Mouse (Mus musculus): ENCODE results near the gene Mcrip1.
"Not testable (repeated sequence)": the region's sequence is repeated elsewhere in the genome, so short reads cannot be mapped to it uniquely, and the experiment has no call there.

Mcrip1 gene

DNA sequence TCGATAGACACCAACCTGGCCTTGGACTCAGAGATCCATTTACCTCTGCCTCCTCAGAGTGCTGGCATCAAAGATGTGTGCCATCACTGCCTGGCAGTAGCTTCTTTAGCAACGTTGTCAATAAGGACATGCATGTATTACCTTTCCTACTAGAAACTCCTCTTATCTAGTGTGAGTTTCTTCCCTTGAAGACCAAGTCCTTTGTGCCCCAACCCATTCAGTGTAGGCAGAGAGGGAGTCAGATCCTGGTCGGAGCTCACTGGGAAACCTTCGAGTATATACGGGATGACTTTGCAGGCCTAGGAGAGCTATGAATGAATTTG lies 24.7 kb upstream of the Mcrip1 start:
- no peak for DNase-seq

DNA sequence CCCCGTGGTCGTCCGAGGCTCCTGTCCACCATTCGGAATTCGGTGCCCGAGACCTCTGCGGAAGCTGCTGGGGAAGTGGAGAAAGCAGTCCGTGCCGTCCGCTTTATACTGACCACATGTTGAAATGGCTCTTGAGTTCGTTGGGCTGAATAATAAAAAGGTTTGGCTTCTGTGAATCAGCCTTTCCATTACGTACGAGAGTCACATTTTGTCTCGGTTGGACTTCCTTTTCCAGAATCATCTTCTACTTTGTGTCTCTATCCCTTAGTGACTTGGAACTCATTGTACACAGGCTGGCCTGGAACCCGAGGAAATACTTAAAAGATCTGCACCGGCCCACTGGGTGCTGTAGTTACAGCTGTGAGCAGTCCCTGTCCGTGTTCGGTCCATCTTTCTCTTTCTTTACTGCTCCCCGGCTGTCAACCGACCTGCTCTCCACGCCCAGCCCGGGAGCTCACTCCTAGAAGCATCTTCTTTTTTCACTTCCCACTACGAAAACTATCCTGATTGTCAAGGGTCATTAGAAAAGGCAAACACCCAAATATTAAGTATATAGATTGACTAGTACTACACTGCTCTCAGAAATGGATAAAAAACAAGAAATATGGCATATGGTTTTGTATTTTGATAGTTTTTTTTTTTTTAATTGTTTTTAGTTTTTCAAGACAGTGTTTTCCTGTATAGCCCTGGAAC lies 24.2 kb upstream of the Mcrip1 start:
- DNase-seq, result no peak

DNA sequence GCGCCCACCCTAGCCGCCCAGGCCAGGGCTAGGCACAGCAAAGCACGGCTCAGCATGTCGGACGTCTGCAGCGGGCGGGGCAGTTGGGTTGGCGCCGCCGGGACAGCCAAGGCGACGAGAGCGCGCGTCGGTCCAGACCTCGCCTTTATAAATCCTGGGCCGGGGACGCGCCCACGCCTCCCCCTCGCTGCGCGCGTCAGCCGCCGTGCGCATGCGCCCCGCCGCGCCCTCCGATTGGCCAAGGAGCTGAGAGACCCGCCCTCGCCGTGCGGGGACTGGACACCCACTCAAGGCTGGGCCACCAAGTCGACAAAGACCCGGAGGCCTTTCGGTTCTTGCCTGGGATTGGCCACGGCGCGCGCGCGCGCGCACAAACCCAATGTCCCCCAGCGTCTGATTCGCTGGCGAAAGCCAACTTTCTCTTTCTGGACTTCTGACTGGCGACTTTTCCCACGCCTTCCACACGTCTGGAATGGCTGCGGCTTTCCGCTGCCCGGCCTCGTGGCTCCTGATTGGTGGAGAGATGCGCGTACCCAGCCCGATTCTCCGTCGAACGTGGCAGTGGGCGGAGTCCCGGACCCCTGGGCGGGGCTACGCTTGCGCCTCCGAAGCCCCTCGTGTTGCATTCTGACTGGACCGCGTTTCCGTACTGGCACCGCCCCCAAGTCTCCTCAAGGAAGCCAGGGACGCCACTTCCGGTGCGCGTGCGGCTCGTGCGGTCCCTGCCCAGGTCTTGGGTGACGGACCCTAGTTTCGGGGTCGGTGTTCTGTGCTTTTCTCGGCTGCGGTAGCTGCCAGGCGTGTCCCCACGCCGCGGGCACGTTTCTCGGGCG lies 23.4 kb upstream of the Mcrip1 start, which contains the start of gene P4hb:
Gene P4hb, minus strand, starts transcription at position 502 of the 833 bp plus-strand sequence.
- DNase-seq, result peak; percentile 99

DNA sequence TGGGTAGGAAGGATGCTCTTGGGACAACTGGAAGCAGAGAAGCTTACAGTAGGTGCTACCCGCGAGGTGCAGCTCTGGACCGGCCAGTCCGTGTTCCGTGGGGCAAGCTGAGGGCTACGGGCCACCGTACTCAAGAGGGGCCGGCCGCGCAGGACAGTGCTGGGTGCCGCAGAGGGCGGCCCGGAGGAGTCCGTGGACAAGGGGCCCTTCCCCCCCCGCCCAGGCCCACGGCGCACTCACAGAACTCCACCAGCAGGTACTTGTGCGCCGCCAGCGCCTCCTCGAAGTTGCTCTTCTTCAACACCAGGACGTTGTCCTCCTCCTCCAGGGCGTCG lies 22.9 kb upstream of the Mcrip1 start:
- no peak for DNase-seq

DNA sequence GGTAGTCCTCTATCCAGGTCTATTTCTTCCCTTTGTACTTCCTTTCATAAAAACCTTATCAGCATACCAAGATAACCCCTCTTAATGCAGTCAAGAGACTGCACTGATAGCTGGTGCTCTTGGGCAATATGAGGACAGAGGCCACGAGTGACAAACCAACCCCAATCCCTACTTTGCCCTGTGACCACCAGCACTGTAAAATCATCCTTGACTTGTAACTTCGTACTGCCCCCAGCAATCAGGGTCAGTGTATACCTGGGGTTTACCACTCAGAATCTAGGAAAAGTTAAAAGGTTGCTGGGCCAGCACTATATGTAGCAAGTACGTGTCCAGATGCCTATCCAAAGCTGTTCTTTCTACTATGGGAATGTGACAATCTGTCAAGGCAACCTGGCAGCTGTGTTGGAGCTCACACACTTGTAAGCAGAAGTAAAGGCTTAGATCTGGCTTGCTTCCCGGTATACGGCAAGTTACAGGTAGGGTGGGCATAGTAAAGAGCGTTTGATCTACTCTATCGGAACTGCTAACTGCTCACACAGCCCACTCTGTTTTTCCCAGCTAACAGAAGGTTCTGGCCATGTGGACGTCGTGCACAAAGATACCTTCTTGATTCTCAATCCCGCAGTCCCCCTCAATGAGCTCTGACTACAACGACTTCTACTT lies 22.4 kb upstream of the Mcrip1 start:
- no peak for DNase-seq

DNA sequence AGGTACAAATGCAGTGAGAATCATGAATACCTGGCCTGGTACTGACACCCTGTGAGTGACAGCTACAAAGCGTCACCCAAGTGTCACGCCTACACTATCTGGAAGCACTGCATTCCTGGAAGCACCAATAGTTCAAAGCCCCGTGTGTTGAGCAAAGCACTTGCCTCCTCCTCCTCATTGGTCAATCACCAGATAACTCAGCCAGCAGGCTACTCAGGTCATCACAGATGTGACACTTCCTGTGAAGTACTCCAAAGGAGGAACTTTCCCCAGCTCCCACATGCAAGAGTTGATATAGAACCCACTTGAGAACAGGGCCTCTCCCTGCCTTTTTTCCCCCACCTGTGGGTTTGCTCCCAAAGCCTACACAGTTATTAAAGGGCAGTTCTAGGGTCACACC lies 21.6 kb upstream of the Mcrip1 start:
- DNase-seq, result no peak

DNA sequence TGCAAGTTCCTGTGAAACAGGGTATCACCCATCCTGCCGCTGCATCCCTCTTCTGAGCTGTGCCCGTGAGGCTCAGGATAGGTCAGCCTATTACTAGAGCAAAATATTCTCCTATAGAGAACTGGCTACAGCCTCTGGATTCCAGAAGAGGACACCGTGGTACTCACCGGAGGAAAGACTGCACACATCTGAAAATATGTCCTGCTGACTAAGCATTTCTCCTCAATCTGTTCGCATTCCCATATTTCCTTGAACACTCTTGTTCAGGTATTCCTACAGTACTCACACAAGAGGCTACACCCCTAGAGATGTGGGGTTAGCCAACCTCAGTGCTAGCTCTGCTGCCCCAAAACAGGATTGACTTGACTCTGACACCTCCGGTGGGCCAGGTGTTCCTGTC lies 18.8 kb upstream of the Mcrip1 start:
- no peak for DNase-seq

DNA sequence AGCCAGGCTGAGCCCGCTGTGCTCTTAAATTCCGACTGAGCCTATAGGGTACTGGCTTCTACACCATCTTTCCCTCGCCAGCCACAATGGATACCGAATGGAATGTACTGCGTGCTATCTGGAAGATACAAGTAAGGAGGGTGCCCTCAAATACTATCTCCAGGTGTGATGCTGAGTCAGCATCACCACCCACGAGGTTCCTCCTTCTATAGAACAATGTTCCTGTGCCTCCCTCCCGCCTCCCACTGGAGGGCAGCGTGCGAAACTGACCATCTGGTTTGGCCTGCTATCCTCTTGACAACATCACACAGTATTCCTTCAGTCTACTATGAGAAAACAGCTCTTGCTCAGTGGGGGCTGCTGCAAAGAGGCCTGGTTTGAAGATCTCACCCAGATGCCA lies 15.6 kb upstream of the Mcrip1 start:
- no peak for DNase-seq

DNA sequence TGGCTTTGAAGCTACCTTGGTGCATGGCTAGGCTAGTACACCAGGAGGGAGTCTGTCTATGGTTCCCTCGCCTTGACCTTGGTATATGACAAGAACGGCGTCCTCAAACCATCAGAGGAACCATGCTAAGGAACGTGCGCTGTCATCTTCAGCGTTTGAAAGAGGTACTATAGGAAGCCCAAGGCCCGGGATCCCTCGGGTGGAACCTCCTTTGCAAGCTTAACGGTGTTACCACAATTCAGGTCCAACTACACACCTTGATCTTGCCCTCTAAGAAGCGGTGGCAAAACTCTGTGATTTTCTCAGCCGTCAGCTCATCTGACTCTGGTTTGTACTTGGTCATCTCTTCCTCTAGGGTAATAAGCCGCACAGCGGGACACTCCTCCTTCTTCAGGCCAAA lies 13.4 kb upstream of the Mcrip1 start:
- DNase-seq, result no peak

DNA sequence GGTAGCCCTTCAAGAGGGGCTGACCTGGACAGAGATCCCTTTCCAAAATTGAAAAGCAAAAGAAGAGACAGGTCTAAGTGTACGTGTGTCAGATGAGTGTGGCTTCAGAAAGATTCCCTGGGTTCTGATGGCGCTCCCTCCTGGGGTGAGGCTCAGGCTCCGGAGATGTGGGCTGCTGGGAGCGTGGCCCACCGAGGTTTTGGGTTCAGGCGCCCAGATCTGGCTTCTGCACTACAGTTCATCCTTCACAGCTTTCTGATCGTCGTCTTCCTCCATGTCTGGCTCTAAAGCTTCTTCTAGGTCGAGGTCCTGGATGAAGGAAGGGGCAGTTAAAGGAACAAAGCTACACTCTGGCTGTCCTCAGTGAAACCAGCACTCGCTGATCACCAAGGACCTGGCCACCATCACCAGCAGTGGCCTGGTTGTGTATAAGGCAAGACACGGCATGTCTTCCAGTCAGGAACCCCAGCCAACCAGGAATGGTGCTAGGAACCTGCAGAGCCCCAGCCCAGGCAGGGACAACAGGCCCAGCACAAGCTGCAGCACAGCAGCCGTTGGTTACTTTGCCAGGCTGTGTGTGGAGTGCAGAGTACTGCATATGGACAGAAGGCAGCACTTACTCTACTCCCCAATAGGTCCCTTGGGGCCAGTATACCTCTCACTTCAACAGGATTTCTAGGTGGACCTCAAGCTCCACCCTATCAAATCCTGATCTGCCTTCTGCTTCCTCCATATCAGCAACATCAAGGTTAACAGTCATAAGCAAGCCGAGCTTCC lies 11.6 kb upstream of the Mcrip1 start:
- no peak for DNase-seq

DNA sequence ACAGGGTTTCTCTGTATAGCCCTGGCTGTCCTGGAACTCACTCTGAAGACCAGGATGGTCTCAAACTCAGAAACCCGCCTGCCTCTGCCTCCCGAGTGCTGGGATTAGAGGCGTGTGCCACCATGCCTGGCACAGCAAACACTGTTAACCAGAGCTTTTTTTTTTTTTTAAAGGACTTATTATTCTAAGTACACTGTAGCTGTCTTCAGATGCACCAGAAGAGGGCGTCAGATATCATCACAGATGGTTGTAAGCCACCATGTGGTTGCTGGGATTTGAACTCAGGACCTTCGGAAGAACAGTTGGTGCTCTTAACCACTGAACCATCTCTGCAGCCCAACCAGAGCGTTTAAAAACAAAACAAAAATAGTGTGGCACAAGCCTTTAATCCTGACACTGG lies 9.3 kb upstream of the Mcrip1 start:
- DNase-seq, result not testable (repeated sequence)

DNA sequence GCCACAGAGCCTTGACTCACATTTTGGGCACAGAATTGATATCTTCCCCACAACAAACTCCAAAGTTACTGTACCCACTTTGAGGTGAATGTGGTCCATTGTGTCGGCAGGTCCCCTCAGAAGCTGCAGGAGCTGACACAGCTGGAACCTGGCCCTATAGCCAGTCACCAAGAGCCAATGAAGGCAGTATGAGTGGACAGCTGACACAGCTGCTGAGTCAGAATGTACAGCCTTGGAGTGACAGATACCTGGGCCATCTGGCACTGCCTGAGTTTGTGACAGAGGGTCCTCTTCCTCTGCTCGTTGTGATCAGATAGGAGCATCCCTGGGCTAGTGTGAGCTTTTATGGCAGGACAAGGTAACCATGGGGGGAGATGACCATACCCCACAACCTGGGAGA lies 5.7 kb upstream of the Mcrip1 start:
- no peak for DNase-seq

DNA sequence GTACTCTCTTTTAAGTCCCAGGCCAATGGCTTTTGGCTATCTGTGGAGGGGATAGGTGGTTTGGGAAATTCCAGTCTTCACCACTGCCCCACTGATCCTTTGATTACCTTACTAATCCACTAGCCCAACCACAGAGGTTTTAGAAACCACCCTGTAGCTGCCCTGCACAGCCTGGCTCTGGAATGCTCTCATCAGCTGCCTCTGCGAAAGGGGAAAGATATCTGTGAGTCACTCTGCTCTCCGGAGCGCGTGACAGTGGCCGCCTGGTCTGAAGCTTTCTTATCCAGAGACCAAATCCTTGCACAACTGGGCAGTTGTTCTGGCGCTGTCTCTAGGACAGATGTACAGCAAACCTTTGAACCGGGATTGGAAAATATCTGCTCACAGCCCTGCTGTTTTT lies 5.3 kb upstream of the Mcrip1 start:
- DNase-seq, result no peak

DNA sequence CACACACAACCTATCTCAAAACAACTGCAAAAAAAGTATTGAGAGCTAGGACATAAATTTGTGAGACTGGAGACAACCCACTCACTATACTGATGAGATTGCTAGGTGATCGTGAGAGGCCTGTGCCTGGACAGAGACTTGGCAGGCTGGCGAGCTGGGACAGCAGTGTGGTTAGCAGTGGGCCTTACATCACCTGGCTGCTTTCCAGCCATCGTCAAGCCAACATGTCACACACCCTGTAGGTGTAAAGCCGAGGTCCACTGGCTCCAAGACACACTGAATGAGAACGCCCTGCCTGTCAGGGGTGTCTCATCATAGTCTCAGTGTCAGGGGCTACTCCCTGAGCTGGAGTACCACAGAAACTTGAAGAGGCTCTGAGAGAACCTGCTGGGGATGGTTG lies 3.2 kb upstream of the Mcrip1 start:
- no peak for DNase-seq

DNA sequence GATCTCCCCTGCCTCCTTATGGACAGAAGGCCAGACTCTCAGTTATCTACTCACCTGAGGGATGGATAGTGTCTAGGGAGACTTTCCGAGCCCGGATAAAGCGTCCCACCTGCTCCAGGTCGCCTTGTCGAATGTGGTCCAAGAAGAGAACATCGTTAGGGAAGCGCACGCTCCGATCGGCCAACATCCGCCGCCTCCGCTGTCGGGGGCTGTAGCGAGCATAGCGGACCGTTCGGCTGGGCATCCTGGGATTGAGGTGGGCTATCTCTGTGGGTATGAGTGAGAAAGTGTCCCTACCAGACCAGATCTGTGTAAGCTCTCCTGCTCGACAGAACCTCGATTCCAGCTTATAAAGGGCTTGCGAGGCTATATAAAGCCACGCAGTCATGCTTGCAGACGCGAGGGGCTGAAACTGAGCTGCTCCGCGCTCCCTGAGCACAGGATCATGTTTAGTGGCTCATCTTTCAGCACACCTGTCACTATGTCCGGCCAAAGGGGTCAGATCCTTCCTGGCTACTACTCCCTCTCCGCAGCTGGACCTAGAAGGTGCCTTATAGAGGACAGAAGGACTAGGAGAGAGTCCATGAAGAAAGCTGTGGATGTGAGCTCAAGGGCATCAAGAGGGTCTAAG lies 1.4 kb upstream of the Mcrip1 start, which contains the start of gene Ppp1r27:
Gene Ppp1r27, minus strand, starts transcription at position 323 of the 631 bp plus-strand sequence.
- DNase-seq, result no peak

DNA sequence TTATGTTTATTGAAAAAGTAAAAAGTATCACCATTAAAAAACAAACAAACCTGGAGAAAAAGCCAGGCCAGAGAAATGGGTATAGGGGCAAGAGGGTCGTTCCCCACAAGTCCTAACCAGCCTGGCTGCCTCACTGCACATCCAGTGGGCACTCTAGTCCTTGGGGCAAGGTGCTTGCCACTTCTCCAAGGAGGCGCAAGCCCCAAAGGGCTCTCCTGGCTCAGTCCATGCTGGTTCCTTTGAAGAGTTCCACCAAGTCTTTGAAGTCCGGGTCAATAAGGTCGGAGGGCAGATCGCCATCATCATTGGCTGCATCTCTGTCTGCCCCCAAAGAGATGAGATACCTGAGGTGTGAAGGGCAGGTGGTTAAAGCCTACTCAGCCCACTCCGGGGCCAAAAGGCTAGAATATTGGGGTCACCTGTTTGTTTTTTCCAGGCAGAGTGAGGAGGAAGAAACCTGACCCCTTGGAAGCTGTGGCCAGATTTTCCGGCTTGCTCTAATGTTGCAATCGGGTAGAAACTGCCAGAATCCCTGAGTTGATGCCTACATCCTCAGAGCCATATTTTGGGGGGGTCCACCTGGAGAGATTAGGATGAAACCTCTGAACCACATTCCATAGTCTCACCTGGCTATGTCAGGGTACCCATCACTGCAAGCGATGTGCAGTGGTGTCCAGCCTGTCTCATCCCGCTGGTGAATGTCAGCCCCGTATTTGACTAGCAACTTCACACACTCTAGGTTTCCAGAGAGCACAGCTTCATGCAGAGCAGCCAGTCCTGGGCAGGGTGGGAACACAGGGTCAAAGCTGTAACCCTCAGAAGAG lies 671 bp upstream of the Mcrip1 start:
- DNase-seq, result no peak

DNA sequence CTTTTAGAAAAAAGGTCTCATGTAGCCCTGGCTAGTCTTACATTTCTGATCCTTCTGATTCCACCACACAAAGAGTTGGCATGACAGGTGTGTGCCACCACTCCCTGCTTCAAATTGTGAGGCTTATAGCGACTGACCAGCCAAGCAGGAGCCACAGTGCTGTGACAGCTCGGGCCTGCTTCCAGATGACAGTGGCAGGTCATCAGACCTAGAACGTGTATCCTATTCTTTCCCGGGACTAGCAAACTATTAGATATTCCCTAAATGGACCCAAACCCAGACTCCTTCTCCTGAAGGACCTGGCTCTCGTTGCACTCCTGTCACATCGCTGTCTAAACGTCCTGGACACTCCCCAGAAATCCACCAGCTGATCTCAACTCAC lies 750 bp downstream of the Mcrip1 start:
- DNase-seq, result no peak

DNA sequence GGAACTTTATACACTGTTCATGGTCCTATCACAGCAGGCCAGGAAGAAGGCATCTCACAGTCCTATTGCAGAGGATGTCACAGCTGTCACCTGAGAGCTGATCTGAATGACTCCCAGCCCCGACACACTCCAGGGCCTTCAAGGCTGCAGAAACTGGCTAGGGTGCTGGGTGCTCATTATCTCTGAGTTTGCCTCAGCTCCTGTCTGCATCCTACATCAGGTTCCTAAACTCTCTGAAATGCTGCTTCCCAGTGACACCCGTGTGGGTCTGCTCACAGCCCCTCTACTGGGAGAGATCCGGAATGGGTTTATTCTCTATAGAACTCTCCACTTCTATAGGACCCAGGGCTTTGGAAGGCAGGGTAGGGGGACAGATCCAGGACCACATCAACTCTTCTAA lies 1.3 kb downstream of the Mcrip1 start:
- no peak for DNase-seq

DNA sequence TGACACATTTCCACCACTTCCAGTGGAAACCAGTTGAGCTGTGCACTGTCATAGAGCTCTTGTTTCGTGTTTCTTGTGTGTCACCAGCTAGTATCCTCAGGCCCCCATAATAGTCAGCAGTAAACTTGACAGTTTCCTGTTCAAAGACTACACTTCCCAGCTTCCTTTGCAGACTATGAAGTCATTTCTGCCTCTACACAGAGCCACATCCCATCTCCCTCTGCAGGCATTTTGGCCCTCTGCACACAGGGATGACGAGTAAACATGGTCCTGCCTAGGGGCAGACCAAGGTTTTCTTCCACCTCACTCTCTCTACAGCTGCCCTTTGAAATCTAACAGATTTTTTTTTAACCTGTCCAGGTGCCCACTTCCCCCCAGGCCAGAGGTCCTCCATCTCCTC lies 2.1 kb downstream of the Mcrip1 start:
- no peak for DNase-seq

DNA sequence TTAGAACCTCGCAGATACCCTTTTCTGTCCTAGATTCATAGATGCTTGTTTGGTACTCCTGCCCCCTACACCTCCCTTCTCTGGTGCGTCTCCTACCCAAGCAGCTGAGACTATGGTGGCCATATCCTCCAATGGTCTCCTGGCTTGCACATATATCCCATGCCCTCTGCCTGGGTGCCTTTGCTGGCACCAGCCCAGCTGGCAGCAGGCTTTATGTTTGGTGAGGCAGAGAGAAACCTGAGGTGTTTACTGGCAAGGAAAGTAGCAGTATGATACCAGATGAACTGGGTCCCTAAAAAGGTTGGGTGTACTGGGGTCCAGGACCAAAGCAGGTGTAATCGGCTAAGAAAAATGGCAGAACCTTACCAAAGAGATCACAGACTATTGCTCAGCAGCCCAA lies 3.6 kb downstream of the Mcrip1 start:
- no peak for DNase-seq

DNA sequence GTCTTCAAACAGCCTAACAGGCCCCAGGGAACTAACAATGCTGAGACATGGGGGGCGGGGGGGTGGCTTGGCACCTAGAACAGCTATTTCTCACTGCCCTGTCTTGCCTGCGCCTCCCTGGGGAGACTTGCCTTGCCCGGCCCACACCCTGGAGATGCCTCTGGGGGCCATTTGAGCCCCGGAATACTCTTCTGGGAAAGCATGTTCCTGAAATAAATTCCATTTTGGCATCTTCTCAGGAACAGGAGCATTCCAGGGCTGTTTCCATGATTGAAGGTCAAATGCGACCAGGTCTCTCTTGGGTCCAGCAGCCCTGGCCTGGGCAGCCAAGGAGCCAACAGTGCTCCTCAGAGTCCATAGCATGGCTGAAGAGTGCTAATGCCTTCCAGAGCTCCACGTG lies 7.2 kb downstream of the Mcrip1 start:
- DNase-seq, result no peak

DNA sequence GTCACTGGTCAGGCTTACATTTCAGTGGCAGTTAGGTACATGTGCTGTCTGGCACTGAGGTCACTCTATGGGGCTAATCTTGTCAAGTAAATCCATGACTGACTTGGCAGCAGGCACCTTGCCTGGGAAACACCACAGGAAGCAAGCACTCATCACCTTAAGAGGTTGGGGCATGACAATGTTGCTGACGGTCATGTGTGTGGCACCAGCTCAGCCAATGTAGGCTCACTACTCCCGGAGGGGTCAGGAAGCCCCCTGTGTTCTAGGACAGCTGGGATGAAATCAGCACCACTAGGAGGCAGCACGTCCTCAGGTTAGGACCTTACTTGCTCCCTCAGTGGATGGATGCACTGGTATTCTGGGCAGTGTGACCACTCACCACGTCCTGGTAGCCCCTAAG lies 7.6 kb downstream of the Mcrip1 start:
- peak; percentile 38 for DNase-seq

Measured in lung, postnatal 14 days (tissue).